Mouse (Mus musculus) heart, adult 2 months (tissue): ENCODE results near the gene Megf9. TPM values are rescaled to one million over a fixed set of nuclear protein-coding genes. Genes with fewer than 3 reads are reported as not detected.

ENCODE experiments used
- DNase-seq, 2 experiments: peaks; one replicate each; pipeline ENCODE4 v3.0.0; 2021
- H3K27ac ChIP-seq: fragments of 200-600 bp; 2 replicates; pipeline ENCODE4 v1.8.1; 2022
- H3K27me3 ChIP-seq: fragments of 200-500 bp; 2 replicates; pipeline ENCODE4 v1.6.1; 2012; ENCODE audit warnings: mild to moderate bottlenecking, low read length, inconsistent platforms, mixed read lengths; ENCODE audit not compliant: control insufficient read depth, insufficient read depth
- H3K36me3 ChIP-seq: fragments of 200-500 bp; 2 replicates; pipeline ENCODE4 v1.6.1; 2012; ENCODE audit warnings: low read length, inconsistent platforms; ENCODE audit not compliant: control insufficient read depth, insufficient read depth
- H3K4me1 ChIP-seq: fragments of 200-500 bp; 2 replicates; pipeline ENCODE4 v1.6.1; 2011; ENCODE audit warnings: low read length; ENCODE audit not compliant: control insufficient read depth, insufficient read depth
- H3K4me3 ChIP-seq: fragments of 200-600 bp; 2 replicates; pipeline ENCODE4 v1.8.1; 2022
- H3K79me2 ChIP-seq: fragments of 200-500 bp; replicated peaks from 2 replicates; pipeline ENCODE4 v1.6.1; 2012; ENCODE audit warnings: mild to moderate bottlenecking, inconsistent platforms, low read length, moderate library complexity, mixed read lengths; ENCODE audit not compliant: control insufficient read depth, insufficient read depth
- H3K9ac ChIP-seq: fragments of 200-500 bp; 2 replicates; pipeline ENCODE4 v1.6.1; 2012; ENCODE audit warnings: low read depth, mild to moderate bottlenecking, control low read depth, inconsistent platforms, low read length, mixed read lengths
- CTCF ChIP-seq: fragments of 200-600 bp; IDR thresholded peaks from 2 replicates; pipeline ENCODE4 v1.8.1; 2022; ENCODE audit warnings: antibody characterized with exemption, mild to moderate bottlenecking, moderate library complexity
- EP300 ChIP-seq: fragments of 200-500 bp; IDR thresholded peaks from 2 replicates; pipeline ENCODE4 v1.6.1; 2011; ENCODE audit warnings: low read depth, low read length, control low read depth; ENCODE audit not compliant: insufficient read depth
- POLR2A ChIP-seq: fragments of 200-500 bp; IDR thresholded peaks from 2 replicates; pipeline ENCODE4 v1.6.1; 2011; ENCODE audit warnings: mild to moderate bottlenecking, low read depth, low read length, control low read depth; ENCODE audit not compliant: insufficient read depth
- WGBS: fragments of 180-500 bp; shearing (Covaris S2); methylation state at CpG from one replicate; pipeline ENCODE4 v1.1.7; 2018; 5-methylcytosine and 5-hydroxymethylcytosine counted together
- intact Hi-C: fragments of 180-260 bp; cut with DNase I; formaldehyde crosslinking; loops from one replicate; pipeline ENCODE4 v1.15.1; 2025
- polyA plus RNA-seq: library from polyadenylated mRNA; depleted of rRNA; stranded (reverse); fragments of >200 nt; gene quantifications from 2 replicates; pipeline ENCODE4 v1.2.3, GENCODE M21; 2012
- total RNA-seq, 2 experiments: library from RNA; stranded (reverse); gene quantifications; 2 replicates each; pipeline ENCODE4 v1.2.3; 2021

Megf9 gene
- total and polyA plus RNA-seq, 3 experiments = 5.5 to 12.9 (median 10.8) TPM

DNA sequence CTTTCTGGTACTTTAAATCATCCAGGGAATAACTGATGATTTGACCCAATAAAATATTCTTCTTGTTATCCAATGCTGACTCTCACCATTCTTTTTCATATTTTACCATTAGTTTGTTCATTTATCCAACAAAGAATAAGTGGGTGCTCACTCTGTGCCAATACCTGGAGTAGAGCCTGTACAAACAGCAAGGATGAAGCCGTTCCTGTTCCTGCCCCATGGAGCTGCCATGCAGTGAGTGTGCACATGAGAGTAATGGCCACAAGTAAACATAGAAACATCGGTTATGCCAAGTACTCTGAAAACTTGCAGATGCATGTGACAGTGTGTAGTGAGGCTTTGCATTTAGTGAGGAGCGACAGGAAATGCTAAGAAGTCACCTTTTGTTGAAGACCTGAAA, 82.6 kb downstream of the Megf9 start:
- Histone ChIP-seq H3K9ac (no peak overlapping the region), H3K27me3 (no peaks in the 10 kb centered on the region), H3K4me1 (no peaks in the 10 kb centered on the region; the same call in 1 of the 2 replicates), H3K4me3 (no peak overlapping the region), H3K79me2 (no peaks in the 10 kb centered on the region), H3K36me3 (no peaks in the 10 kb centered on the region), H3K27ac (no peak overlapping the region)
- intact Hi-C loops = loop anchor here (1.0 to 5.0 kb wide), 2 partner anchors 85 to 127 kb away; no protein-coding TSS in a partner anchor
- TF ChIP-seq CTCF = no peak
- no peak for TF ChIP-seq EP300
- no peak for TF ChIP-seq POLR2A
- WGBS = 73% methylated on average over 3 of the region's 3 CpGs
- no peak for DNase-seq

- Histone ChIP-seq H3K27me3 (no peaks in the 10 kb centered on the region), H3K4me3 (no peak overlapping the region), H3K36me3 (no peaks in the 10 kb centered on the region), H3K27ac (no peak overlapping the region), H3K9ac (no peak overlapping the region), H3K4me1 (no peaks in the 10 kb centered on the region; the same call in 1 of the 2 replicates), H3K79me2 (no peaks in the 10 kb centered on the region)
- TF ChIP-seq EP300 = no peak
- TF ChIP-seq POLR2A = no peak
- peak; percentile 95; the same call in 1 of the 2 replicates for TF ChIP-seq CTCF
- under 1% methylated on average over 2 of the region's 2 CpGs for WGBS
- DNase-seq = peak; percentile 14 to 23
- intact Hi-C loops = loop anchor here (1.0 to 5.0 kb wide), 3 partner anchors 86 to 150 kb away; no protein-coding TSS in a partner anchor
Measured at GRCm38 (mm10) chr4:70451750-70452149, 83.0 kb downstream of the Megf9 start.

DNA sequence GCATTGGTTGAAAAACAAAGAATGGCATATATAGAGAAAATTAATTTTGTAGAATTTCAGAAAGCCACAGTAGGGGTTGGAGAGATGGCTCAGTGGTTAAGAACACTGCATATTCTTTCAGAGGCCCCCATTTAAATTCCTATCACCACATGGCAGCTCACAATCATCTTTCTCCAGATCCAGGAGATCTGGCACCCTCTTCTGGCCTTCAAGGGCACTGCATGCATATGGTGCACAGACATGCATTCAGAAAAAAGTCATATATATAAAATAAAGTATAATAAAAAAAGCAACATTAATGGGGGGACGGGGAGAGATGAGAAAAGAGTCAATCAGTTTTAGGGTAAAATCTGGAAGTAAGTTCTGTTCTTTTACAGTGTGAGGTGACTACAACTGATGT, 85.1 kb downstream of the Megf9 start:
- intact Hi-C loops = loop anchor here (5.0 kb wide), 1 partner anchor 88 kb away; no protein-coding TSS in a partner anchor
- TF ChIP-seq EP300 (no peak), CTCF (peak; percentile 57)
- Histone ChIP-seq H3K9ac (no peak overlapping the region), H3K27ac (no peak overlapping the region), H3K79me2 (no peaks in the 10 kb centered on the region), H3K4me3 (no peak overlapping the region), H3K36me3 (no peaks in the 10 kb centered on the region), H3K27me3 (no peaks in the 10 kb centered on the region), H3K4me1 (no peaks in the 10 kb centered on the region; the same call in 1 of the 2 replicates)
- 98% methylated on average over 1 of the region's 1 CpGs for WGBS
- no peak for DNase-seq

- no peaks in the 10 kb centered on the region for H3K36me3 ChIP-seq
- H3K27ac ChIP-seq = no peak overlapping the region
- WGBS = 89% methylated on average over 3 of the region's 3 CpGs
- intact Hi-C loops = no loop called here
- H3K4me1 ChIP-seq = no peaks in the 10 kb centered on the region; the same call in 1 of the 2 replicates
- no peak overlapping the region for H3K4me3 ChIP-seq
- H3K27me3 ChIP-seq = no peaks in the 10 kb centered on the region
- no peak for DNase-seq
- no peaks in the 10 kb centered on the region for H3K79me2 ChIP-seq
- no peak overlapping the region for H3K9ac ChIP-seq
- no peak for TF ChIP-seq POLR2A
- TF ChIP-seq CTCF = no peak
- no peak for TF ChIP-seq EP300
Measured at GRCm38 (mm10) chr4:70446774-70447173, 88.0 kb downstream of the Megf9 start.

DNA sequence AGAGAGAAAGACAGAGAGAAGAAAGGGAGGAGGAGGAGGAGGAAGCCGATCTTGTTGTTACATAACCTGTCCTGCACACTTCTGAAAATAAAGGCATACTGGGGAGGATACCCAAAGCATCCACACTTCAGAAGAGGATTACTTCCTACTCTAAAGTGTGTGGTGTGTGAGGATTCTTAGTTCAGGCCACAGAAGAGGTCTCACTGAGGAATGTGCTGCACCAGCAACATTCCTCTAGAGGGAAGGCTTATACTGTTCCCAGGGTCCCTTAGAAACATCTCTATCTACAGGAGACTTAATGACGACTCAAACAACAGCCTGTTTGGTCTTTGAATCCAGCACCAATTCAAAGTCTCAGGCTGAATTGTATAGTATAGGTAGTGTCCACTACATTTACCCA, 114.6 kb downstream of the Megf9 start:
- Histone ChIP-seq H3K4me1 (no peaks in the 10 kb centered on the region), H3K27ac (no peak overlapping the region), H3K27me3 (no peaks in the 10 kb centered on the region), H3K9ac (no peak overlapping the region), H3K36me3 (no peaks in the 10 kb centered on the region), H3K79me2 (no peaks in the 10 kb centered on the region), H3K4me3 (no peak overlapping the region)
- no peak for TF ChIP-seq CTCF
- TF ChIP-seq POLR2A = no peak
- no peak for TF ChIP-seq EP300
- intact Hi-C loops = no loop called here
- no peak for DNase-seq
- 59% methylated on average over 2 of the region's 2 CpGs for WGBS

GRCm38 (mm10) chr4:70412126-70412525, 122.7 kb downstream of the Megf9 start:
- 38% methylated on average over 2 of the region's 2 CpGs for WGBS
- no peak for DNase-seq
- H3K4me3 ChIP-seq = no peak overlapping the region
- no peaks in the 10 kb centered on the region for H3K27me3 ChIP-seq
- intact Hi-C loops = loop anchor here (5.0 kb wide), 1 partner anchor 125 kb away; no protein-coding TSS in a partner anchor
- H3K9ac ChIP-seq = no peak overlapping the region
- no peaks in the 10 kb centered on the region for H3K36me3 ChIP-seq
- H3K79me2 ChIP-seq = no peaks in the 10 kb centered on the region
- no peaks in the 10 kb centered on the region for H3K4me1 ChIP-seq
- no peak overlapping the region for H3K27ac ChIP-seq
- TF ChIP-seq CTCF = no peak
- TF ChIP-seq EP300 = no peak
